Mouse (Mus musculus): ENCODE data around the gene Pkd1.

- TF ChIP-seq POLR2A (IDR thresholded peaks at IDR 0.05; ENCODE audit: borderline replicate concordance, extremely low read depth, low read depth, low read length) (no peak), CTCF (IDR thresholded peaks at IDR 0.05; ENCODE audit: insufficient read depth, low read length) (no peak)
Measured at GRCm38 (mm10) chr17:24545247-24545646, 4.4 kb upstream of the Pkd1 start.
